Mouse (Mus musculus): ENCODE measurements around the gene Dapk3.

Gene Dapk3

GRCm38 (mm10) chr10:81236471-81237268 lies 53.9 kb downstream of the Dapk3 start:
- DNase-seq (ENCODE audit: extremely low spot score, low read depth, low spot score): no peak

GRCm38 (mm10) chr10:81238618-81239017 lies 55.8 kb downstream of the Dapk3 start:
- DNase-seq (ENCODE audit: extremely low spot score, low read depth, low spot score): no peak

- DNase-seq (ENCODE audit: extremely low spot score, low read depth, low spot score): no peak
These were observed 58.1 kb downstream of the Dapk3 start for GRCm38 (mm10) chr10:81240876-81241275.

- DNase-seq (ENCODE audit: extremely low spot score, low read depth, low spot score): no peak
These were observed 59.2 kb downstream of the Dapk3 start for GRCm38 (mm10) chr10:81242021-81242420.
